In the genomic region with DNA sequence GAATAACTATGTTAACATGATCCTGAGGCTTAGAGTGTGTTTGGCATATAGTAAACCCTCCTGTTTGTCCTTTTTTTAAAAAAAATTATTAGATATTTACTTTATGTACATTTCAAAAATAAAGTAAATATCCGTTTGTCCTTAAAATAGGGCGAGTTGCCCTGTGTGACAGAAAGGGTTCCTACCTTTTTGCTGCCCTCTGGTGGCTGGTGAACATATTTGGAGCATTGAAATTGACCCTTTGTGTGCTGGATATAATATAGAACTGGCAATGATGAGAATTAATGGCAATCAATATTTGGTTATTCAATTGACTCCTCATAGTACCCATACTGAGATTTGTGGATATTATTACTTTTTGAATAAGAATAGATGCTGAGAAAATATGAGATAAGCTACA, we compare ENCODE assay signal across 10 mouse cellular contexts.
A peak's percentile ranks its signal among the peaks of the same experiment; 100 is the strongest.
DNase-seq lines count a peak whose midpoint lies in the region; ATAC-seq lines count a peak whose summit lies in the region.
"Had no signal": no experiment of that assay in that cellular context is flagged by ENCODE, and none has a peak within 500 bp of the region (broad histone marks: within the 10 kb centered on the region; RNA-seq: fewer than 3 reads in every experiment).

No protein-coding gene starts in this region.

- H3K4me1 ChIP-seq in kidney, embryonic 14.5 days (ENCODE audit: control insufficient read depth, insufficient read depth, low read length) = no peaks in the 10 kb centered on the region
- H3K4me1 ChIP-seq: limb, embryonic 15.5 days had no signal

- DNase-seq in kidney, adult 18-20 months = peak; percentile 23
- DNase-seq in 416B (ENCODE audit: low read depth) (peak; percentile 34), ES-CJ7 (ENCODE audit: low read depth, low spot score) (peak; percentile 38)
- peak; percentile 13 to 58 for DNase-seq in cerebellum, postnatal 25 days
- DNase-seq in kidney, postnatal 4 days = peak; percentile 49 to 55
- DNase-seq in skeletal muscle tissue, adult 2 months (ENCODE audit: low read depth, low spot score) = peak; percentile 3

- H3K36me3 ChIP-seq in kidney, embryonic 14.5 days (ENCODE audit: control insufficient read depth, insufficient read depth, low read length) = no peaks in the 10 kb centered on the region
- H3K36me3 ChIP-seq: limb, embryonic 15.5 days had no signal

- H3K27me3 ChIP-seq in kidney, embryonic 14.5 days (ENCODE audit: control insufficient read depth, insufficient read depth, low read length) = no peaks in the 10 kb centered on the region

- H3K27ac ChIP-seq in kidney, embryonic 14.5 days (ENCODE audit: low read depth, low read length) = no peak overlapping the region
- H3K27ac ChIP-seq: limb, embryonic 15.5 days had no signal

- no peak for ATAC-seq in kidney, embryonic 14.5 days (ENCODE audit: low FRiP score, low TSS enrichment)
- ATAC-seq in inflammation-experienced regulatory T-cells, adult 6 months = no peak

- no peak overlapping the region for H3K4me2 ChIP-seq in kidney, embryonic 14.5 days (replicated peaks; ENCODE audit: low read depth, low read length)
- H3K4me2 ChIP-seq: limb, embryonic 15.5 days had no signal

- no peak overlapping the region for H3K4me3 ChIP-seq in kidney, embryonic 14.5 days (ENCODE audit: low read length)
- H3K4me3 ChIP-seq: erythroblast, embryonic 14.5 days; limb, embryonic 15.5 days had no signal

- H3K9me3 ChIP-seq in kidney, embryonic 14.5 days (ENCODE audit: control insufficient read depth, low read length) = no peaks in the 10 kb centered on the region
- H3K9me3 ChIP-seq: limb, embryonic 15.5 days had no signal

- H3K9ac ChIP-seq in kidney, embryonic 14.5 days (ENCODE audit: low read depth, low read length) = no peak overlapping the region
- H3K9ac ChIP-seq: limb, embryonic 15.5 days had no signal

- WGBS in kidney, embryonic 14.5 days = 23% methylated on average over 2 of the region's 2 CpGs
